Mouse (Mus musculus): ENCODE results near the gene Rgl3. TPM values are rescaled to one million over a fixed set of nuclear protein-coding genes. Genes with fewer than 3 reads are reported as not detected.
A peak's percentile ranks its signal among the peaks of the same experiment; 100 is the strongest.

Gene Rgl3
- polyA plus RNA-seq, 1 experiment from 2014 or later = 1.6 TPM

DNA sequence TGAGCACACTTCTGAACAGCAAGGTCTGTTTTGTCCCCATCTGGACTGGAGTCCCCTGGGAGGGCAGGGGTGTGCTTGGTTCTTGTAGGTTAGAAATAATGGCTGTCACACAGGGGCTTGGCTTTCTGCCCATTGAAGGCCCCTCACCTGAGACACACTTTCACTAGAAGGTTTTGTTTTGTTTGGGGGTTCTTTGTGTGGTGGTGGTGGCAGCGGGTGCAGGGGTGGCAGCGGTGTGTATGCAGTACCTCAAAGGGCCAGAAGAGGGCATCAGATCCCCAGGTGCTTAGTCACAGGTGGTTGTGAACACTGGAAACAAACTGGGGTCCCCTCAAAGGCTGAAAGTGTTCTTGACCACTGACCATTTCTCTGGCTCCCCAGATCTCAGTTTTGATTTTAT lies 11.3 kb downstream of the Rgl3 start:
- H3K9me3 ChIP-seq (replicated peaks) = no peaks in the 10 kb centered on the region
- WGBS = 23% methylated on average over 2 of the region's 2 CpGs
- no peak overlapping the region for H3K4me3 ChIP-seq (replicated peaks)
- H3K9ac ChIP-seq (replicated peaks) = no peak overlapping the region
- H3K36me3 ChIP-seq = no peaks in the 10 kb centered on the region
- ATAC-seq (ENCODE audit: low FRiP score) = no peak
- no peaks in the 10 kb centered on the region for H3K4me1 ChIP-seq
- no peak overlapping the region for H3K4me2 ChIP-seq
- H3K27me3 ChIP-seq (replicated peaks) = no peaks in the 10 kb centered on the region; the same call in 1 of the 2 replicates
- no peak overlapping the region for H3K27ac ChIP-seq (replicated peaks)

GRCm38 (mm10) chr9:21977331-21977730 lies 11.9 kb downstream of the Rgl3 start:
- WGBS = 84% methylated on average over 5 of the region's 5 CpGs
- H3K4me2 ChIP-seq = no peak overlapping the region

DNA sequence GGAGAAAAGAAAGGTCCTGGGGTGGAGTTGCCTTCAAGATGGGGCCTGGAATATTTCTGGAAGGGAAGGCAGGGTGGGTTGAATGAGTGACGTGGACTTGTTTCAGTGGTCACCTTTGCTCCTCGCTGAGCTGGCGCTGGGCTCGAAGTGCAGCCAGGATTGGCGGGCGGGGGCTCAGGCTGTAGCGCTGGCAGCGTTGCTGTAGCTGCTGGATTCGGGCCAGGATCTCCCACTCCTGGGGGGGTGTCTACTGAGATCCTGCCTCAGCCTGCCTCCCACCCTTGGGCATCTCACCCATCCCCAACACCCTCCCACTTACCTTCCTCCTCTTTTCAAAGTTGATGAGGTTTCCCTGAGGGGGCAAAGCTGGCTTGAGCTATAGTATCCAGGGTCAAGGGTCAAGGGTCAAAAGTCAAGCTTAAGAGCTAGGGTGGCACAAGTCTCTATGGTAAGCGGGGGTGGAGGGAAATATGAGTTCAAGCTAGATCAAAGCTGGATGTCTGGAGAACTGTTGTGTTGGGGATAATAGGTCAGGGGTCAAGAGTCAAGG lies 12.5 kb downstream of the Rgl3 start:
- H3K4me1 ChIP-seq = no peaks in the 10 kb centered on the region
- no peaks in the 10 kb centered on the region for H3K36me3 ChIP-seq
- H3K9me3 ChIP-seq (replicated peaks) = no peaks in the 10 kb centered on the region
- no peak overlapping the region for H3K27ac ChIP-seq (replicated peaks)
- 90% methylated on average over 10 of the region's 10 CpGs for WGBS
- no peak overlapping the region for H3K4me2 ChIP-seq
- H3K9ac ChIP-seq (replicated peaks) = no peak overlapping the region
- no peak overlapping the region for H3K4me3 ChIP-seq (replicated peaks)
- ATAC-seq (ENCODE audit: low FRiP score) = no peak
- H3K27me3 ChIP-seq (replicated peaks) = no peaks in the 10 kb centered on the region

More at GRCm38 (mm10) chr9:21977331-21977730, 11.9 kb downstream of the Rgl3 start:
- no peaks in the 10 kb centered on the region; the same call in 1 of the 2 replicates for H3K27me3 ChIP-seq (replicated peaks)
- no peaks in the 10 kb centered on the region for H3K9me3 ChIP-seq (replicated peaks)
- H3K4me3 ChIP-seq (replicated peaks) = no peak overlapping the region
- H3K4me1 ChIP-seq = no peaks in the 10 kb centered on the region
- no peaks in the 10 kb centered on the region for H3K36me3 ChIP-seq
- H3K9ac ChIP-seq (replicated peaks) = no peak overlapping the region
- no peak for ATAC-seq (ENCODE audit: low FRiP score)
- H3K27ac ChIP-seq (replicated peaks) = no peak overlapping the region

DNA sequence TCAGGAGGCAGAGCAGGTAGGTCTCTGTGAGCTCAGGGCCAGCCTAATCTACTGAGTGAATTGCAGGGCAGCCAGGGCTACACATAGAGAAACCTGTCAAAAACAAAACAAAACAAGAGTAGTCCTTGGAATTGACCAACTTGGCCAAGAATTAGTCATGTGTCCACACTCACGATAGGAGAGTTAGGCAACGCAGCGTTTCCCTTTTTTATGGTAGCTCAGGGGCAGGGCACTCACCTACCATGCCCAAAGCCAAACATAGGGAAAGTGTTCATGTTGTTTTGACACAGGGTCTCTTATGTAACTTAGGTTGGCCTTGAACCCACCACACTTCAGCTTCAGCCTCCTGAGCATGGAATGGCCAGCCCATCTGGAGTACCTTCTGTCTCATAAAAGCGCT lies 19.9 kb downstream of the Rgl3 start:
- no peaks in the 10 kb centered on the region for H3K4me1 ChIP-seq
- H3K9me3 ChIP-seq (replicated peaks) = no peaks in the 10 kb centered on the region
- no peak overlapping the region for H3K27ac ChIP-seq (replicated peaks)
- ATAC-seq (ENCODE audit: low FRiP score) = no peak
- H3K4me3 ChIP-seq (replicated peaks) = no peak overlapping the region
- no peaks in the 10 kb centered on the region for H3K36me3 ChIP-seq
- H3K9ac ChIP-seq (replicated peaks) = no peak overlapping the region
- 0 out of 2 replicates have a peak, but pooled peaks cover 3% of the 10 kb centered on the region for H3K27me3 ChIP-seq (replicated peaks)
- WGBS = 93% methylated on average over 4 of the region's 4 CpGs
- no peak overlapping the region for H3K4me2 ChIP-seq

DNA sequence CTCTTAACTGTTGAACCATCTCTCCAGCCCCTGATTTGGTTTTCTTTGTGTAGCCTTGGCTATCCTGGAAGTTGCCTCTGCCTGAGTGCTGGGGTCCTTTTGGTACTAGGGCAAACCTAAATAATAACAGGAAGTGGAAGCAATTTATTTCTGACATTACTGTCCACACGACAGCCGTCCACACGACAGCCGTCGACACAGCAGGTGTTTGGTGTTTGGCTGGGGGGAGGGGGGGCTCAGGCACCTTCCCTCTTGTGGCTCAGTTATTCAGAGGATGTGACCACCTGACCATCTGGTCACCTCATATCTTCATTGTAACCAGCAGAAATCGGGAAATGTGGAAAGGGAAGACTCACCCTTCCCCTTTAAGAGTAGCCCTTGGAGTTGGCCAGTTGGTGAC lies 20.4 kb downstream of the Rgl3 start:
- Histone ChIP-seq H3K4me1 (no peaks in the 10 kb centered on the region), H3K27ac (replicated peaks) (no peak overlapping the region), H3K9ac (replicated peaks) (no peak overlapping the region), H3K4me3 (replicated peaks) (no peak overlapping the region), H3K36me3 (no peaks in the 10 kb centered on the region), H3K27me3 (replicated peaks) (0 out of 2 replicates have a peak, but pooled peaks cover 7% of the 10 kb centered on the region), H3K9me3 (replicated peaks) (no peaks in the 10 kb centered on the region), H3K4me2 (no peak overlapping the region)
- no peak for ATAC-seq (ENCODE audit: low FRiP score)
- 71% methylated on average over 6 of the region's 6 CpGs for WGBS

GRCm38 (mm10) chr9:21963417-21963816 lies 25.8 kb downstream of the Rgl3 start, which contains the start of gene Epor:
Epor (minus strand) TSS chr9:21963506.
- Histone ChIP-seq H3K9ac (replicated peaks) (peak within 1 kb of the TSS; percentile 30), H3K27ac (replicated peaks) (no peak within 1 kb of the TSS), H3K27me3 (replicated peaks) (peaks cover 55% of the 10 kb centered on the region), H3K9me3 (replicated peaks) (no peaks in the 10 kb centered on the region), H3K4me2 (peak within 1 kb of the TSS; percentile 78), H3K4me3 (replicated peaks) (peak within 1 kb of the TSS; percentile 40), H3K4me1 (peaks cover 24% of the 10 kb centered on the region), H3K36me3 (no peaks in the 10 kb centered on the region)
- 19% methylated on average over 7 of the region's 8 CpGs for WGBS
- no peak for ATAC-seq (ENCODE audit: low FRiP score)

- Histone ChIP-seq H3K4me1 (peaks cover 24% of the 10 kb centered on the region), H3K36me3 (no peaks in the 10 kb centered on the region), H3K27me3 (replicated peaks) (peaks cover 52% of the 10 kb centered on the region), H3K9ac (replicated peaks) (peak overlapping the region; percentile 30), H3K4me2 (peak overlapping the region; percentile 78), H3K27ac (replicated peaks) (no peak overlapping the region), H3K4me3 (replicated peaks) (peak overlapping the region; percentile 40), H3K9me3 (replicated peaks) (no peaks in the 10 kb centered on the region)
- ATAC-seq (ENCODE audit: low FRiP score) = peak; percentile 29; the same call in 1 of the 2 replicates
- WGBS = 5% methylated on average over 34 of the region's 34 CpGs
These were observed 26.7 kb downstream of the Rgl3 start for GRCm38 (mm10) chr9:21962416-21963059.

- under 1% methylated on average over 15 of the region's 15 CpGs for WGBS
- Histone ChIP-seq H3K4me2 (peak overlapping the region; percentile 78), H3K9me3 (replicated peaks) (no peaks in the 10 kb centered on the region), H3K9ac (replicated peaks) (peak overlapping the region; percentile 30), H3K27ac (replicated peaks) (no peak overlapping the region), H3K27me3 (replicated peaks) (peaks cover 52% of the 10 kb centered on the region), H3K4me1 (peaks cover 24% of the 10 kb centered on the region), H3K4me3 (replicated peaks) (peak overlapping the region; percentile 40), H3K36me3 (no peaks in the 10 kb centered on the region)
- no peak for ATAC-seq (ENCODE audit: low FRiP score)
These were observed 27.2 kb downstream of the Rgl3 start for GRCm38 (mm10) chr9:21962010-21962409.

DNA sequence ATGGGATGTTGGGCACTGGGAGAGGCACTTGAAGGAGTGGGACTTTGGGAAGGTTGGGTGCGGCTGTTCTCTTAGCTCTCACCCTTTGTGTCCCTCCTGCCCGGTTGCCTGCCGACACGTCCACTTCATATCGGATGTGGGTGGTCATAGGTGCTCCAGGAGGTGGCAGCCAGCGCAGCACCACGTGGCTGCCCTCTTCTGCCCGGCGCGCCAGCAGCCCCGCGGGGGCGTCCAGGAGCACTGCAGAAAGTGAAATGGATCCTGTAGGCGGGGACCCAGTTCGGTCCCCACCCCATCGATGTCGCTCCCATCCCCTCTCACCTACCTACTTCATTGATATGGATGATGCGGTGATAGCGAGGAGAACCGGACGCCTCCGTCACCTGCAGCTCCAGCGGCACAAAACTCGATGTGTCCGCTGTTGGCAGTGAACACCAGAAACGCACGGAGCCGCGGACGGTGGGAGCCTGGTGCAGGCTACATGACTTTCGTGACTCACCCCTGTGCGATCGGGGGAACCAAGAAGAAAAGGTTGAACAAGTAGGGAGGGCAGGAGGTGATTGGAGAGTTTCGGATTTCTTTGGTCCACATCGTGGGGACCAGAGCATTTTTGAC lies 27.8 kb downstream of the Rgl3 start:
- Histone ChIP-seq H3K36me3 (no peaks in the 10 kb centered on the region), H3K27ac (replicated peaks) (no peak overlapping the region), H3K9me3 (replicated peaks) (no peaks in the 10 kb centered on the region), H3K4me1 (peaks cover 27% of the 10 kb centered on the region), H3K9ac (replicated peaks) (0 out of 2 replicates have a peak overlapping the region, but pooled peaks have one; percentile 10), H3K4me3 (replicated peaks) (peak overlapping the region; percentile 40), H3K27me3 (replicated peaks) (peaks cover 52% of the 10 kb centered on the region), H3K4me2 (peak overlapping the region; percentile 78)
- 1% methylated on average over 35 of the region's 35 CpGs for WGBS
- no peak for ATAC-seq (ENCODE audit: low FRiP score)

DNA sequence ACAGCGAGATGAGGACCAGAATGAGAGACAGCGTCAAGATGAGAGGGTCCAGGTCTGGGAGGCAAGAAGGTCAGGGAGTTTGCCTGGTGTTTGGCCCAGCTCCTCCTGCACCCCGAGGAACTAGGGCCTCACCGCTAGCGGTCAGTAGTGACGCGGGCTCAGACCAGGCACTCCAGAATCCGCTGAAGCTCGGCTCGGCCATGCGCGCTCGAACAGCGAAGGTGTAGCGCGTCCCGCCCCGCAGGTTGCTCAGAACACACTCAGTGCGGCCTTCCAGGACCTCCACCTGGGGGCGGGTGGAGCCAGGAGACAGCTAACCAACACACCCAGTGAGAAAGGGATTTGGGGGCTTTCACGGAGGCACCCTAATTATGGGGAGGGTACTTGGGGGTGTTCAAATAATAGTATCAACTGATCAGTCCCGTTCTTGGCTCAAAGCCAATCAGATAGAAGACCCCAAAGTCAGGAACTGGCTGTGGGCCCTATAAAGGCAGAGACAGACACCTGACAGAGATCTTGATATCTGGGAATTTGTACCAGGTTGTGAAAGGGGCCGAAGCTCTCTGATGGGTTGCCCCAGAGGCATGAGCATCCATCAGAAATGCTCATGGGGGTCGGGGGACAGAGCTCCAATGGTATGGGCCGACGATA lies 28.6 kb downstream of the Rgl3 start:
- H3K4me3 ChIP-seq (replicated peaks) = peak overlapping the region; percentile 9; the same call in 1 of the 2 replicates
- 9% methylated on average over 26 of the region's 26 CpGs for WGBS

GRCm38 (mm10) chr9:21960135-21960534 lies 29.1 kb downstream of the Rgl3 start:
- WGBS = 58% methylated on average over 9 of the region's 9 CpGs
- H3K4me3 ChIP-seq (replicated peaks) = no peak overlapping the region
- H3K4me1 ChIP-seq = peaks cover 30% of the 10 kb centered on the region
- peaks cover 52% of the 10 kb centered on the region for H3K27me3 ChIP-seq (replicated peaks)
- H3K9ac ChIP-seq (replicated peaks) = no peak overlapping the region
- H3K4me2 ChIP-seq = no peak overlapping the region
- no peak overlapping the region for H3K27ac ChIP-seq (replicated peaks)
- no peaks in the 10 kb centered on the region for H3K9me3 ChIP-seq (replicated peaks)
- ATAC-seq (ENCODE audit: low FRiP score) = no peak
- H3K36me3 ChIP-seq = no peaks in the 10 kb centered on the region

More for the DNA sequence above, 28.6 kb downstream of the Rgl3 start:
- Histone ChIP-seq H3K4me2 (peak overlapping the region; percentile 20; the same call in 1 of the 2 replicates), H3K27me3 (replicated peaks) (peaks cover 52% of the 10 kb centered on the region), H3K4me1 (peaks cover 30% of the 10 kb centered on the region), H3K9ac (replicated peaks) (no peak overlapping the region), H3K36me3 (no peaks in the 10 kb centered on the region), H3K9me3 (replicated peaks) (no peaks in the 10 kb centered on the region), H3K27ac (replicated peaks) (no peak overlapping the region)
- no peak for ATAC-seq (ENCODE audit: low FRiP score)

All from neural tube, embryonic 15.5 days (tissue).